Mouse (Mus musculus): Measurements from ENCODE around the gene 2310039H08Rik.

Gene 2310039H08Rik

GRCm38 (mm10) chr17:46772404-46773277 is at the start of gene 2310039H08Rik:
TSS of gene 2310039H08Rik (plus strand) at chr17:46772635.
- DNase-seq (ENCODE audit: low spot score in 2 of 2) = peak; percentile 83 to 89

- DNase-seq (ENCODE audit: low spot score in 2 of 2) = no peak
These were observed 47.9 kb upstream of the 2310039H08Rik start for GRCm38 (mm10) chr17:46724477-46725084.

DNA sequence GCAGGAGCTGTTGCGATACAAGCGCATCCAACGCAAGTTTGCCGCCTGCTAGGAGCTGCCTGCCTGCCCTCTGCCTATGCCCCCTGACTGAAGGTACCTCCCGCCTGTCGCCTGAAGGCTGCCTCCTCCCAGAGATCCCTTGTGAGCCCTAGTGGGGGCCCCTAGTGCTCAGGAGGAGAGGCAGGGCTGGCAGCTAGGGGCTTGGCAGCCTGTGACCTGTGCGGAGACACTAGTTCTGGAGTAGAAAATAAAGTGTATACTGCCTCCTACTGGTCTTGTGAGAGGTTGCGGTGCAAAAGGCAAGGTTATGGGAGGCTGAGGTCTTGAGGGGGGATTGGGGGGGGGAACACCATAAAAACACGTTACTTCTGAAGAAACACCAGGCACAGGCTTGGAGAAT is 47.2 kb upstream of the 2310039H08Rik start:
- no peak for DNase-seq (ENCODE audit: low spot score in 2 of 2)

GRCm38 (mm10) chr17:46725731-46726645 is 46.4 kb upstream of the 2310039H08Rik start:
- no peak for DNase-seq (ENCODE audit: low spot score in 2 of 2)

GRCm38 (mm10) chr17:46727271-46727670 is 45.2 kb upstream of the 2310039H08Rik start:
- no peak for DNase-seq (ENCODE audit: low spot score in 2 of 2)

DNA sequence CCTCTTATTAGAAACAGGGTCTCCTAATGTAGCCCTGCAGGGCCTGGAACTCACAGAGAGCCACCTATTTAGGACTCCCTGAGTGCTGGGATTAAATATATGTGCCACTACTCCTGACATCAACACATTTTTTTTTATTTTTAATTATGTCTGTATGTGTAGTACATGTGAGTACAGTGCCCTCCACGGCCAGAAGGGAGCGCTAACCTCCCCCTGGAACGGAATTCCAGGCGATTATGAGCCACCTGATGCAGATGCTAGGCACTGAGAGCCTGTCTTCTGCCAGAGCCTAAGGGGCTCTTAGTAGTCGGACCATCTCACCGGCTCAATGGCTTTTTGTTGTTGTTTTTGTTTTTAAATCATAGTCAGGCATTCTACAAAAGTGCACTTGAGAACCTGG is 44.4 kb upstream of the 2310039H08Rik start:
- no peak for DNase-seq (ENCODE audit: low spot score in 2 of 2)

DNA sequence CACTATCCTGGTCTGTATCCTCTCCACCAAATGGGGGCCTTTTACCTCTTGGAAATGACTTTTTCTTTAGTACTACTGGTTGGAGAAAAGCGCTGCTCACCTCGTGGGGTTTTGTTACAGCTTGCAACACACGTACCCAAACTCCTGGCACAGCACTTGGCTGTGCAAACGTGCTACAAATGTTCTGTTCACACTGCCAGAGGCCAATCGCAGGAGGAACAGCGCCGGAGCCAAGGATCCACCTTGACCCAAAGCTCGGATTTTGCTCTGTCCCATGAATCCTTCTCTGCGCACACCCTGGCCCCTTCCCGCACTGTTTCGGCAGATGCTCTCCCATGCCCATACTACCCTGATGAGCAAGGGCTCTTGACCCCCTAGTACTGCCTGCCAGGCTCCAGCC is 43.9 kb upstream of the 2310039H08Rik start:
- DNase-seq (ENCODE audit: low spot score in 2 of 2) = no peak

- DNase-seq (ENCODE audit: low spot score in 2 of 2) = no peak
These were observed 43.5 kb upstream of the 2310039H08Rik start, which contains the start of gene Gnmt for GRCm38 (mm10) chr17:46728904-46729318. TSS of gene Gnmt (minus strand) at chr17:46729168.

DNA sequence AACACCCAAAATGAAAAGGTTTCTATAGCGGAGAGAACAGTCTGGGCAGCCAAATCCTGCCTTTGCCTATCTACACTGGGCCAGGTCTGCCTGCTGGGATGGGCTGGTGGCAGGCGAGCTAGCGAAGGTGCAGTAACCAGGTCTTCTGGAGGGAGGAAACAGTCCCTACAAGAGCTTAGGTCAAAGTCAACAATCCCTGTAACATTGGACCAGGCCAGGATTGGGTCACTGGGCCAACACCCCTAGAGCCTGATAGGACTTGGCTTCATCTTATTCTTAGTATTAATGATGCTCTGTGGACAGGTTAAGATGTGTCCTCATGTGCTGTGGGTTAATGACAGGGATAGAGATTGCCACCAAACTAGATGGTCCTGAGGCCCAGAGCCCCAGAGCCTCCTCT is 38.4 kb upstream of the 2310039H08Rik start:
- DNase-seq (ENCODE audit: low spot score in 2 of 2) = no peak

DNA sequence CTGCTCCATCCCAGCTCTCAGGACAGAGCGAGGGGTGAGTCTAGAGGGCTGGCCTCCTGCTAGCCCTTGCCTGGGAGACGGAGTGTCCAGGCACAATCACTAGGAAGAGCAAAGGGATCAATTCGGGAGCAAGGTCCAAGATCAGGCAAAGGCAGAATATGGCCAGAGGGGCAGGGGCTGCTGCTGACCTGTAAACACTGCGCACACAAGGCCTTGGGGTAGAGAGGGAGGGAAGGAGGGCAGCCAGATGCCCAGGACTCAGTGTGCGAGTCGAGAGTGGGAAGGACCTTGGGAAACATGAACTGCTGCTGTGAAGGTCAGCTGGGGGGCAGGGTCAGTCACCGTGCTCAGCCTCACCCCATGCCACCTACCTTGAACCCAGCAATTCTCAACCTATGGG is 37.1 kb upstream of the 2310039H08Rik start:
- DNase-seq (ENCODE audit: low spot score in 2 of 2) = no peak

- DNase-seq (ENCODE audit: low spot score in 2 of 2) = no peak
These were observed 36.3 kb upstream of the 2310039H08Rik start for GRCm38 (mm10) chr17:46736160-46736559.

GRCm38 (mm10) chr17:46741305-46741704 is 31.1 kb upstream of the 2310039H08Rik start:
- no peak for DNase-seq (ENCODE audit: low spot score in 2 of 2)

GRCm38 (mm10) chr17:46742986-46743385 is 29.4 kb upstream of the 2310039H08Rik start:
- DNase-seq (ENCODE audit: low spot score in 2 of 2) = no peak

DNA sequence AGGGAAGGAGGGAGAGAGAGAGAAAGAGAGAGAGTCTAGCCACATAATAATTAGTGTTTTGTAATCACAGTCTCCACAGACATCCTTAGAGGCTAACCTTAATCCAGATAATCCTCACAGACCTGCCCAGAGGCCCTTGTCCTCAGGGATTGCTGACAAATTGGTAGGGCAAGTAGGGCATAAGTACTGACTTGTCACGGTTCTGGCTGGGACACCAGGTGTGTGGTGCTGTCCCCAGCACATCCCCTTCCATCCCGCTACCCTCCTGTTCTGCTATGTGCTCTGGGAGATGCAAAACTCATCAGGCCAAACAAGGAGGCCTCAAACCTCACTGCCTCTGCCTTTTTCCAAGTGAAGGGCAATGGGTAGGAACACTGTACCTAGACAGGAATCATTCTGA is 26.9 kb upstream of the 2310039H08Rik start:
- no peak for DNase-seq (ENCODE audit: low spot score in 2 of 2)

DNA sequence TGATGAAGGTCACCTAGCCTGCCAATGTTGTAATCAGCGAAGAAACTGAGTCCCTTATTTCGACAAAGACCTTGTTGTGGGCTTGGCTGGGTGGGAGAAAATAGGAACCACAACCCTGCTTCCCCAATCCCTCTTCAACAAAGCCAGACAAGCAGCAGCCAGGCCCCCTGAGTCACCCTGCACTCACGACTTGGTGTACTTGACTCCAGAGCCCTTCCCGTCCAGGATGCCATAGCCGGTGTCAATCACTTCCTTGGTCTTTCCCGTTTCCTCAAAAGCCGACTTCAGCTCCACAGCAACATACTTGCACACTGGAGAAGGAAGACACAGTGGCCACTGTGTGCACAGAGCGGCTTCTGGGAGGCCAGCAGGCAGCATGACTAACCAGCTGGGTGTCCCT is 25.2 kb upstream of the 2310039H08Rik start:
- DNase-seq (ENCODE audit: low spot score in 2 of 2) = no peak

DNA sequence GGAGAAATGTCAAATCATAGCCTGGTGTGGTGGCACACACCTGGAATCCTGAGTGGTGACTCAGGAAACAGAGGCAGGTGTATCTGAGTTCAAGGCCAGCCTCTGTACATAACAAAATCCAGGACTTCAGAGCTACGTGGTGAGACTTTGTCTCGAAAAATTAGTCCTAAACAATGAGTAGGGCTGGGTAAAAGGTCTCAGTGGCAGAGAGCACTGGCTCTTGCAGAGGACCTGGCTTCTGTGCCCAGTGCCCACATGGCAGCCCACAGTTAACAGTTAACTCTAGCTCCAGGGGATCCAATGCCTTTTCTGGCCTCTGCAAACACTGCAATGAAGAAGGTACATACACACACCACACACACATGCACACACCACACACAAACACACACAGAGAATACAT is 24.6 kb upstream of the 2310039H08Rik start:
- no peak for DNase-seq (ENCODE audit: low spot score in 2 of 2)

DNA sequence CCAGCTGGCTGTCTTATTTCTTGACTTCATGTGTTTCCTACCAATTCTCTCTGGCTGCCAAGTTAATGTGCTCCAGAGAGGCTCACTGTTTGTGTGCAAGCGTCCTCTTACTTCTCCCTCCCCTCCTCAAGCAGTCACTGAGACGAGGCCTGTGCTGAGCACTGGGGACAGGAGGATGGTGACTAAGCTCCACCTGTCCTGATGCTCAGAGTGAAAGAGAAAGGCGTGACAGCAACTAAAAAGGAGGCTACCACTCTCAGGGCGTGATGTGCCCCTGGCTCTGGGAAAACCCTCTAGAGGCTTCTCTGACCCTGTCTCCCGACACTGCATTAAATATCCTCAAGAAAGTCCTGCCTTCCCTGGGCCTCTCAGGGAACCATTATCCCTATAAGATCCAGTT is 23.2 kb upstream of the 2310039H08Rik start:
- DNase-seq (ENCODE audit: low spot score in 2 of 2) = no peak

- no peak for DNase-seq (ENCODE audit: low spot score in 2 of 2)
These were observed 21.9 kb upstream of the 2310039H08Rik start for GRCm38 (mm10) chr17:46750580-46750979.

DNA sequence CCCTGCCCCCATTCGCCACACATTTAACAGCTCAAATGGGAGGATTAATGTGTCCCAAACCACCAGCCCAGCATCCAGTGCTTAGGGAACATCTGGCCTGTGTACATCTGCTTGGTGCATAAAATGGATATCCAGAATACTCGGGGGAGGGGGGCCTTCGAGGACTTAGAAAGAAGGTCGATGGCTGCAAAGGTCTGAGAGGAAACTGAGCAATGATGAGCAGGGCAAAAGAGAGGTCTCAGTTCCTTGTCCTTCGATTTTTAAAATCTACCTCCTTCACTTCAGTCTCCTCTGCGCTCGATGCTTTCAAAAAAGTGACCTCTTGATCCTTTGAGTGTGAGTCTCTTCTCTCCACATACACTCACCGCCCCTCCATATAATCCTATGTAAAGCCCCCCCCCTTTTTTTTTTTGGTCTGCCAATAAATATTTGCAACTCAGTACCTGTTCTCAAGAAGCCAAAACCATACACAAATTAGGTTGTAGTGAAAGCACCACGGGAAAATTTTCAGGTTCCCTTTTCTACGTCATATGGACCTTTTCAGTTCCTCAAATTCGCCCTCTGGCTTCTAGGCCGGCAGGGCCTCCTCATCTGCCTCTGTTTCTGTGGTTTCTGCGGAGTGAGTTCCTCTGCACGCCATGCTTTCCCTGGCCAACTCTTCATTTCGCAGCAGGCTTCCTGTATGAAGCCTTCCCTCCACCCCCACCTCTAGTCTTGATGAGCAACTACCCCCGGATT is 21.2 kb upstream of the 2310039H08Rik start:
- DNase-seq (ENCODE audit: low spot score in 2 of 2) = no peak

DNA sequence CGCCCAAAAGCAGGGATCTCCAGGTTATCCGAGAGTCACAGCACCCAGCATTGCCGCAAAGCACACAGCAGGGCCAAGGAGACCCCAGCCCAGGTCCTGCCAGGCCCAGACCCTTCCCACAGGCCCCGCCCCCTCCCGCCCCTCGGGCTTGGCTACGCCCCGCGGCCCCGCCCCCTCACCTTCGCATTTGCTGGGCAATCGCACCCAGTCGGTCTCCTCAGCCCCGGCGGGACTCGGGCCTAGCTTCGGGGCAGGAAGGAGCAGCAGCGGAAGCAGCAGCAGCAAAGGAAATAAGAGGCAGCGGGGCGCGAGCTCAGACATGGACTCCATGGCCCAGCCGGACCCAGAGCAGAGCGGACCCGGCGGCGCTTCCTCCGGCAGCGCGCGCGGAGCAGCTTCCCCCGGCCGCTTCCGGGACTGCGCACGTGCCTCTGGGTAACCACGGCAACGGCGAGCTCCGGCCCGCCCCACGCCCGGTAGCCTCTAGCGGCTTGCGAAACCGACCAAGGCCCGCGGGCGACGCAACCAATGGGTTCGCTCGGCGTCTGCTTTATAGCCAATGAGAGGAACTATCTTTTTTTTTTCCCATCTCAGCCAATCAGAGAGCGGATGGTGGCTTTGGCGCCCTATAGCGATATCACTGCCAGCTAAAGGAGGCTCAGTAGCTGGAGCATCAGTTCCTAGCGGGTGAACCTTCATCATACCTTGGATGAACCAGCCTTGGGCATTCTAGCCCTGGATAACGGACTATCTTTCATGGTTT is 20.5 kb upstream of the 2310039H08Rik start, which contains the start of gene Cnpy3:
TSS of gene Cnpy3 (minus strand) at position 421 of the 763 bp plus-strand sequence.
- DNase-seq (ENCODE audit: low spot score in 2 of 2) = peak; percentile 97 to 98
